Mouse (Mus musculus) neural tube, embryonic 10.5 days (tissue): ENCODE measurements around the gene Otub2.

Source experiments
- DNase-seq: peaks from one replicate; pipeline ENCODE4 v3.0.0-alpha.2; 2017; ENCODE audit warnings: low spot score; ENCODE audit errors: extremely low spot score

The Otub2 gene

DNA sequence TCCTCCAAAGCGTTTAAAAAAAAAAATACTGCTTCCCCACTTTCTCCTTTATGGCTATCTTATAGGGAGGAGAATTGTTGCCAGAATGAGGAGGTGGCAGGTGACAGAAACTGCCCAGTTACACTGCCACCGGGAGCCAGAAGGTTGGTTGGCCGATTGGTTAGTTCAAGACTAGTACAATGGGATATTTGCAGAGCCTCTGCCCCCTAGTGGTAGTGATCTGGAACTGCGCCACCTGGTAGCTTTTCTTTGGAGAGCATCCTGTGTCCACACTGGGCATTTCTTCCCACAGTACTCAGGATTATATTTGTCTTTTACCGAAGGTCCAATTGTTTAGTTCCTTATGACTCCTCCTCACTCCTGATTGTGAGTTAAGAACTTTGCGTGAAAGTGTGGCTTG lies 16.8 kb upstream of the Otub2 start:
- peak; percentile 61 for DNase-seq

DNA sequence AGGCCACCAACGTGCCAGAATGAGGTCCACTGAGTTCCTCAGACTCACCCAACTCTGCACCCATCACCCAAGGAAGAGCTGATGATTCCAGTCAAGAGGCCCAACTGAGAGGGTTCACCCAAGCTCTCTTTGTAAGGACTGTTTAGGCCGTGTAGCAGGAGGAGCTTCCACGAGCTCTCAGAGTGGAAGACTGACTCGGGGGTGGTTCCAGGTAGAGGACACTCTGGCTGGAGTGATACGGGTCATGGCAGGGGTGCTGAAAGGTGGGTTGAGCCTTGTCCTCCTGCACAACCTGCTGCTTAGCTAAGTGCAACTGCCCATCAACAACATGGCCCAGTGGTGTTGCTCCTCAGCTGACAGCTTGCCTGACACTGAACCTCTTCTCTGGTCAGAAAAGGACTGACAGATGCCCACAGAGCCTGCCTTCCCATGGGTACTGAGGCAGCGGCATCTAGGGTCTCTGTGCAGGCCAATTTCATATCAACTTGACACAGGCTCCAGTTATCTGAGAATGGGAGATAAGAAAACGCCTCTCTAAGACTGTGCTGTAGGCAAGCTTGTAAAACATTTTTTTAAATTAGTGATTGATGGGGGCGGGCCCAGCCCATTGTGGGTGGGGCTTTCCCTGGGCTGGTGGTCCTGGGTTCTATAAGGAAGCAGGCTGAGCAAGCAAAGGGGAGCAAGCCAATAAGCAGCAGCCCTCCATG lies 14.8 kb upstream of the Otub2 start:
- no peak for DNase-seq

DNA sequence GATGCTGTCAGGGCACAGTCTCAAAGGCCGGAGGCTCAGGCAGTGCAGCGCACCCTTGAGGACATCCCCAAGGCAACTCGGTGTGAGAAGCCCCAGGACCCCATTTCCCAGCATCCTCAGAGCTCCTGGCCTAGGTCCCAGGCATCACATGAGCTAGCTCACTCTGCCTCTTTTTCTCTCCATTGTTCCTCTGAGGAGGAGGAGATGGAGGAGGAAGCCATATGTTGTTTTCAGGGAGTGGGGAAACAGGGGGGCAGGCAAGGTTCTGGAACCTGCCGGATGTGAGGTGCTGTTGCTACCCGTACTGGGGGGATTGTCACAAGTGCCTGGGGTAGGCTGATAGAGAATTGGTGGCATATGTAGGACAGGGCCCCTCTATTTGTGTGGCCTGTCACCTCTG lies 12.4 kb upstream of the Otub2 start:
- DNase-seq = no peak

DNA sequence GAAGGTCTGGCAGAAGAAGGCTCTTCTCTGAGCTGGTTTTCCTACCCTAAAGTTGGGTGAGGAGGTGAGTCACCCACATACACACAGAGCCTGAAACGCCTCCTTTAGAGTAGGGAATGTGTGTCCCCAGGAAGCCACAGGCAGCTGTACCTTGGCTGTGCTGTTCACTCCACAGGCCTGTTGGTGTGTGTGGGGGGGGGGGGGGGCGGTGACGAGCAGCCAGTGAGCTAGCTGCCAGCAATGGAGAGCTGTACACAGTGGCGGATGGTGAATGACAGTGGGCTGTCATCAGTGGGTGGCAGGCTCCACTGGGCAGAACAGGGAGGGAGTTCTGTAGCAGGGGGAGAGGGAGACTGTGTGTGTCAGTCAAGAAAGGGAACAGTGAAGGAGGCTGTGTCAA lies 11.7 kb upstream of the Otub2 start:
- no peak for DNase-seq

DNA sequence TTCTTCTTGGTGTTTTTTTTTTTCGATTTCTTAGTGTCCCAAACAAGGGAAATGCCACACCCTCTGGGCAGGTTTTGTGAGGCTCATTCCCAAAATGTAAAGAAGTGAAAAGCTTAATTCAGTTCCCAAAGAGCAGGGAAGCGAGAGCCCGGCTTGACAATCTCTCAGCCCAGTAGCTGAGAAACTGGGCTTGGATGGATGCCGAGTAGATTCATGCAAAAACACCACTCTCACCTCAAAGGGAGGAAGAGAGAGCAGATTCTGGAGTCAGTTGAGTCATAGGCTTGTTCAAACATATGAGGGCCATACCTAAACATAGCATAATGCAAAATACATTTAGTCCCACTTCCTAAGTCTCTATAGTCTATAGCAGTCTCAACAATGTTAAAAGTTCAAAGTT lies 8.3 kb upstream of the Otub2 start:
- no peak for DNase-seq

DNA sequence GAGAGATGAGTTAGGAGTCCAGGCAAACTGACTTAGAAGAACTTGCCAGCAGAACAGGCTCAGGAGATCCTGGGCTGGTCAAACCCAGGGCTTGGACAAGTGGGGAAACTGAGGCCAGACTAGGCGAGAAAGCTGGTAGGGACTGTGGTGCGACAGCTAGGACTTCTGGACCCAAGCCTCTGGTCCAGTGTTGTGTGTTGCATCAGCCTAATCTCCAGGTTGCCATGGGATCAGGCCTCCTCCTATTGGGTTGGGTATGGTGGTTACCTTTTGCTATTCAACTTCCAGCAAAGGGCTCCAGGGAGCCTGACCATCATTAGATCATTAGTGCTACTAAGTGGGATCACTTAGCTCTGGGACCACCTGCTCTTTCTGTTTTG lies 856 bp downstream of the Otub2 start:
- DNase-seq = no peak

DNA sequence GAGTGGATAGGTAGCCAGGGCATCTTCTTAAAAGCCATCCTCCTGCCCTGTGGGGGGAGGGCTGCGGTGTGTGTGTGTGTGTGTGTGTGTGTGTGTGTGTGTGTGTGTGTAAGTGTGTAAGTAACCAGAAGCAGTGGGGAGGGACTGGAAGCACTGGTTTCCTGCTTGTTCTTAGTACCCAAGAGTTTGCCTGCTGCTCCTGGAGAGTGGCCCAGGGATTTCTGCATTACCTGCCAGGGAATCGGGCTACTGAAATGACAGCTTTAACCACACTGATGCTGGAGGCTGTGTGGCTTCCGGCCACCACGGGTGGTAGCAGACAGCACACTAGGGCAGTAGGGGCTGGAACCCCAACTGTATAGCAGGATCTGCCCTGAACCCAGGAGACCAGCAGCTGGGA lies 1.5 kb downstream of the Otub2 start:
- DNase-seq = no peak

DNA sequence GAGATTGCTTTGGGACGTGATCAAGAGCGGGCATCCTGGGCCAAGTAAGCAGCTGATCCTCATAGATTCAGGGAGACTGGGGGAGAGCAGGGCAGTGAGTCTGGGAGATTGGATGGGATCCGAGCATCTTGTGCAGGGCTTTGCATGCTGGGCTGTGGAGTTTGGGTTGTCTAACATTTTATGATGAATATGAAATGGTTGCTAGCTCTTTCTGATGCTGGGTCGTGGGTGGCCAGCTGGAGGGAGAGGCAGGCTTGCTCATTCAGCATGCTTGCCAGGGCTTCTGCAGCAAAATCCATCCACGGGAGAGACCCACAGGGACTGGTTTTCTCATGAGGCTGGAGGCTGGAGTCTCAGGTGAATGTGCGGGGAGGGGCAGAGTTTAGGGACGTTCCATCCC lies 2.6 kb downstream of the Otub2 start:
- no peak for DNase-seq

DNA sequence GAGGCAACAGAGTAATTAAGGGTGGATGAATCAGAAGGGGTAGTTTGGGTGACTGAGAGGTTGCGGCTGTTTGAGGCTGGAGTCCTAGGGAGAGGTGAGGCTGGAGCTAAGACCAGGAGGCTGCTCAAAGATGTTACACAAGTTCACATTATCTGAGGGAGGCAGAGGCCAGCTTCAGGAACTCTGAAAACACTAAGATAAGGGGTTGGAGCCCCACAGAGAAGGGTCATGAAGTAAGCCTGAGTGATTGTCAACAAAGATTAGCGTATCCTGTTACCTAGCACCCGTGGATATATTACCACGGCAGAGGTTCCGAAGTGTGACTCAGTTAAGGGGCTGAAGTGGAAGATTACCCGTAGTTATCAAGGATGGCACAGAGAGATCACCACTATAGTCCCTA lies 5.0 kb downstream of the Otub2 start:
- DNase-seq = no peak

DNA sequence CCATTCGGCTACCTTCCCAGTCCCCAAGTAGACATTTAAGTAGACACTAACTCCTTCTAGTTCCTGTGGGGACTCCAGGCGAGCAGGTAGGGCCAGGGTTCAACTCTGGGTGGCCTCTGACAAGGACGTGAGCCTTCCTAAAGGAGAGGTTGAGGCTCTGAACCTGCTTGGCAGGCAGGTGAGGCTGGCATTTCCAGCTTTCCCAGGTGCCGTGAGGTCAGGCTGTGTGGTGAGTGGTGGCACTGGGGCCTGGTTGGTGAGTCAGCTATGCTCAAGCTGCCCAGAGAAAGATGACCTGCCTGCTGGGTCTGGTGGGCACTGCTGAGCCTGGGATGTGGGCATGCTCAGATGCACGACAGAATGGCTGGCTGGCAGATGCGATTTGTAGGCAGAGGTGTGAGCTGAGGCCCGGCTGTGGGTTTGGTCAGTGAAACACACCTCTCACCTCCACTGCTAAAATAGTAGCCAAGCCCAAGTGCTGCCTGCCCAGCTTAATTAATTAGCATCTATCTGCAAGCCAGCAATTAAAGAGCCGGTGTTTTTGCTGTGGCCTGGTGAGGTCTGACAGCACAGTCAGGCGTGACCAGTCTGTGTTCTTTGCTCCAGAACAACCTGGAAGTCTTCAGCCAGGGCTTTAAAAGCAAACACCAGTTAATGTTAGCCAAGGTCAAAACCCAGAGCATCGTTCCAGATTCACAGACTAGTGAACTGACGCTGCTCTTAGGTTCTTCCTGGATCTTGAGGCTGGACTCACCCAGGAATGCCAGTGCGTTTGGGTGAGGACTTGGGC lies 7.2 kb downstream of the Otub2 start:
- no peak for DNase-seq

DNA sequence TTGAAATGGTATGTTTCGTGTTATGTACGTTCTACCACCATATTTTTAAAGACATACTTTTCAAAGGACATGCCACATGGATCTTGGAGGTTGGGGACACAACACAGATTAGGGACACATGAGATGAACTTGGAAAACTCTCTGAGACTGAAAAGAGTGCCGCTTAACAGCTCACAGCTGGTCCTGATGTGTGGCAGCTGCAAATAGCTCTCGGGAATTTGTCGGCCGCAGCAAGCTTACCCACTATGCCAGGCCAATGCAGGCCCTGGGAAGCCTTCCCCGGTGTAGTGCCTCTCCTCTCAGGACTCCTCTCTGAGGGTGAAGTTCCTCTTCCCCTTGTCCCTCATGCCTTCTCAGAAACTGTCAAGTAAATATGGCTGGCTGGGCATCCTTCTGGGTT lies 8.3 kb downstream of the Otub2 start:
- no peak for DNase-seq

DNA sequence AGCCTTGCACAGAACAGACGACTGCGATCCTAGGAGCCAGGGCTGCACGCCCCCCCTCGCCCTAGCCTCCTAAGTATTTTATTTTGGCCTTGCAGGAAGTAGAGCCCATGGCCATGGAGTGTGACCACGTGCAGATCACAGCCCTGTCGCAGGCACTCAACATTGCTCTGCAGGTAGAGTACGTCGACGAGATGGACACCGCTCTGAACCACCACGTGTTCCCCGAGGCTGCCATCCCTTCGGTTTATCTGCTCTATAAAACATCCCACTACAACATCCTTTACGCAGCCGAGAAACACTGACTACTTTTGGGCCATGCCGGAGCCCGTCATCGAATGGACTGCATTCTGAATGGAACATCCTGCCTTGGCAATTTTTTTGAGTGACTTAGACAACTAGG lies 15.6 kb downstream of the Otub2 start:
- DNase-seq = no peak

DNA sequence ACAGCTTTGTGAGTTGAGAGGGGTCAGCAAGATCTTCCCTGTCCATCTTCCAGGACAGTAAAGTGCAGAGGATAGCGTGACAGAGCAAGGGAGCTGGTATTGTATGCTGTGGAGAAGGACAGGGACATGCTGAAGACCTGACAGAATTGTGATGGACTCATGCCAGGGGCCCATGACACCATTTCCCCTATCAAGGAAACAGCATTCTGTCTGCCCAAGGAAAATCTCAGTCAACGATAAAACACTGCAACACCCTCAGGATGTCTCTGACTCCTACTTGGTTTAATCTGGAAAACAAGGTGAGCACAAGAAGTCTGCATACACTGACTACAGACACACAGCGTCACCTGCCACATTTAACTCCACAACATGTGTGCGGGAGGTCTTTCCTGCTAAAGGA lies 19.2 kb downstream of the Otub2 start, which contains the start of gene 9330161L09Rik:
Gene 9330161L09Rik, minus strand, starts transcription at position 101 of the 400 bp plus-strand sequence.
- DNase-seq = no peak

DNA sequence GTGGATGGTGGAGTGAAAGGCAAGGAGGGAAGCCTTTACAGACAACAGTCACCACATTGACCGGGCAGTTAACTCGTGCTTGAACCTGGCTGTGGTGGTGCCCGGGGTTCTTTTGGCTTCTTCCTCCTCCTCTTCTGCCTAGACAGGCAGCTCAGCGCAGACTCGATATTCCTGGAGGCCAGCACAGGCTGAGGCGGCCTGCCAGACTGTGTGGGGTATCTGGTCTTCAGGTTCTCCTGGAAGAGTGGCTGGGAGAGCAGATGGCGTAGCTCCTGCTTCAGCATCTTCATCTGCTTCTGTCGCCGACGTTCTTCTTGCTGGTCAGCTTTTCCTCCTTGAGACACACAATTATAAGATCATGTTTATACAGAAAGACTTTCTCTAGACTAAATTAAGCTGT lies 19.7 kb downstream of the Otub2 start:
- DNase-seq = no peak

DNA sequence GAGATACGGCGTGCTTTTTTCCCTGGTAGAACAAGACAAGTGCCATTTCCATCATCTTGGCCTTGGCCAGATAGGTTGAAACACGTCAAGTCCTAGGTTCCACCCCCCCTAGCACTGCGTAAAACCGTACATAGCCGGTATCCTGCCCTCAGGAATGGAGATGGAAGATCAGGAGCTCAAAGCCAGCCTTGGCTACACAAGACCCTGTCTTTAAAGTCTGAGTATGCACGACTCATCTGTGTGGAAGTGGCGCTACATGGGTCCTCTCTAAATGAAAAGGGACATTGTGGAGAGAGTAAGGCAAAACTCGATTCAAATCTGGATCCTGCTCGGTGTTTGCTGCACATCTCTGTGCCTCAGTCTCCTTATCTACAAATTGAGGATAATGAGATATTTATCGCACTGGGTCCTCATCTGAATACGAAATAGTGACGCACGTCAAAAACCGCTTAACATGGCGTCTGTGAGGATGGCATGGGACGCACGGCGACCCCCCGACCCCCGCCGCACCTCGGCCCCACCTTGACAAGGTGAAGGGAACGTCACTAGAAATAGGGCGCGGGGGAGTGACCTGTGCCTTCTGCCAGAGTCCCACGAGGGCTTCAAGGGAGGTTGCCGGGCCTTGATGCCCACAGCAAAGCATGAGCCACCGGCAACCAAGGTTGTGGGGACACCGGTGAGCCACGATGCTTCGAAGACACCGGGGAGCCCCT lies 36.7 kb downstream of the Otub2 start:
- DNase-seq = no peak

DNA sequence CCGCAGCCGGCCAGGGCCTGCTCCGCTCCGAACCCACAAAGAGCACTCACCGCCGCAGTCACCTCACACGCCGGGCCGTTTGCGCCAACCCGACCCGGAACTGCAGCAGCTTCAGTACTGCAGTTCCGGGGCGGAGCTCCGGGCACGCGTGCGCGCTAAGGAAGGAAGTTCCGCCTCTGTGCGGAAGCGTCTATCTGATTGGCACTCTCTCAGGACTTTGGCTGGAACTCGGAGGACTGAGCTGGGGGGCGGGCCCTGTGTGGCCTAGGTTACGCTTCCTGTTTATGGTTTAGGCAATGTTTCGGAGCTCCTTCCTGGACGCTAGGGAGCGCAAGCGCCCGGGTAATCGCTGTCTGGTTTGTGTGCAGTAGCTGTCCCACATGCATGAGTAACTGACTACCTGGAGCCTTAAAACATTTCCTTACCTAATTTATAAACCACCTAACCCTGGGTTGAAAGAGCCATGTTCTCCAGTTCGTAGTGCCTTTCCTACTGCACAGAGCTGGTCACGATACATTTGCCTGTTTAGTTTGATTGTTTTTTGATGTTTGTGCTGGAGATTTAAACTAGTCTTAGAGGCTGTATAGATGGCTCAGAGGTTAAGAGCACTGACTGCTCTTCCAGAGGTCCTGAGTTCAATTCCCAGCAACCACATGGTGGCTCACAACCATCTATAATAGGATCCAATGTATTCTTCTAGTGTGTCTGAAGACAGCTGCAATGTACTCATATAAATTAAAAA lies 37.4 kb downstream of the Otub2 start, which contains the start of gene Ddx24:
Gene Ddx24, minus strand, starts transcription at position 102 of the 742 bp plus-strand sequence.
- DNase-seq = peak; percentile 98

DNA sequence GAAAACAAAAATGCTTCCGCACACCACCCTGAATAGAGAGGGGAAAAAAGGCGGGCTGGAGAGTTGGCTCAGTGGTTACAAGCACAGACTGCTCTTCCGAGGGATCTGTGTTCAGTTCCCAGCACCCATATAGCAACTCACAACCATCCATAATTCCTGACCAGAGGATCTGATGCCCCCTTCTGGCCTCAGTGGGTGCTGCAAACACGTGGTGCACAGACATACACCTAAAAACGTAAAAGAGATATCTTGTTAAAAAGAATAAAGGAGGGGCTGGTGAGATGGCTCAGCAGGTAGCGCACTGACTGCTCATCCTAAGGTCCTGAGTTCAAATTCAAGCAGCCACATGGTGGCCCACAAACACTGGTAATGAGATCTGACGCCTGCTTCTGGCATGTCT lies 38.2 kb downstream of the Otub2 start:
- no peak for DNase-seq

DNA sequence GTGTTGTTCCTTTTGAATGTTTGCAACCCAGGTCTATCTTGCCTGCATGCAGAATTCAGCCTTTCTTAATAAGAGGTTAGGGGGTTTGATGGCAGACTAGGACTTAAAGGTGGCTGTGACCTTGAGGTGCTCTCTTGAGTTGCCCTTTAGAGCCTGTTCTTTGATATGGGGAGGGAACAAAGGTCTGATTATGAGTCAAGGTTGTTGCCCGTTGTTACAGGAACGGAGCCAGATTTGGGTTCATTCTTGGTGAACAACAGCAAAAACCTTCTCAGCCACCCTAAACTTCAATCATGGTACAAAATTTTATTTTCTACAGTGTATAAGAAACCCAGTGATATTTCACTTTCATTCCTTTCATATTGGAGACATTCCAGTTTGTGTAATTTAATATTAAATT lies 44.9 kb downstream of the Otub2 start:
- no peak for DNase-seq

DNA sequence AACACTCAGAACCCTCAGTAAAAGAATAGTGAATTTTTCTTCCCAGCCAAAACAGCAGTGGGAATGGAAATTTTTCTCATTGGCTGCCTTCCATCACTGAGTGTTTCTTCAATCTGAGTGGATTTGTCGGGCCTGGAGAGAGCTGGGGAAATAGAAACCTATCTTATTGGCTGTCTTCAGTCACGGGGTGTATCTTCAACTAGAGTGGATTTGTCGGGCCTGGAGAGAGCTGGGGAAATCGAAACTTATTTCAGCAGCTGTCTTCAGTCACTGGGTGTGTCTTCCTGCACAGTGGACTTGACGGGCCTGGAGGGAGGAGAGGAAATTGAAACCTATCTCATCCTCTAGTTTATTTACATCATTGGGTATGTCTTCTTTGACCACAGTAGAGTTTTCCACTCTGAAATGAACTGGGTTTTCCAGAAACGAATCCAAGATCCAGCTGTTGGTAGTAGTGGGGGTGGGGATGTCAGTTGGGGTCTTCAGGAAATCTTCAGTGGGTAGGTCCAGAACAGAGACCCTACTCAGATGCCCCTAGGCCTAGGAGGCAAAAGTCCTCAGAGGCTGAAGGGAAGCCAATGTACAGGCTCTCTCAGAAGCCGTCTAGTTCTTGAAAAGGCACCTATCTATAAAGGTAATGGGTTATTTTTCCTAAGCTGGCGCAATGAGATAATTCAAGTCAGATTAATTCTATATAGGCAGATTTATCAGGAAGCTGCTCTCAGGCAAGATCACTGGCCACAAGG lies 45.7 kb downstream of the Otub2 start, which contains the start of gene Ifi27:
Gene Ifi27, plus strand, starts transcription at position 226 of the 746 bp plus-strand sequence.
- DNase-seq = no peak

DNA sequence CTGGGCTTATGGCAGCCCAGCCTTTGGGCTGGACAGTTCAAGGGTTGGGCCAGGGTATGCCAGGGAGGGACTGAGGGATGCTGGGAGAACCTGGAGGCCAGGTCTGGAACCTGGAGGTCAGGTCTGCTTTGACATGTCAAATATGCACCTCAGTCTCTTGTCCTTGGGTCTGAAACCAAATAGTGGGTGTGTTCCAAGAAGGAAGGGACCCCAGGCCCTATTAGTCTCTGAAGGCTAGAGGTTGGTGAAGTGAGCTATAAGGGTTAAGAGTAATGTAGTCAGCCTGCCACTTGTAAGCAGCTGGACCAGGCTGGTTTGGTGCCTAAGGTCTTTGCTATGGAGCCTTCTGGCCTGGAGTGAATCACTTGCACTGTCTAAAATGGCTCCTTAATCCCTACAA lies 46.4 kb downstream of the Otub2 start:
- DNase-seq = no peak

DNA sequence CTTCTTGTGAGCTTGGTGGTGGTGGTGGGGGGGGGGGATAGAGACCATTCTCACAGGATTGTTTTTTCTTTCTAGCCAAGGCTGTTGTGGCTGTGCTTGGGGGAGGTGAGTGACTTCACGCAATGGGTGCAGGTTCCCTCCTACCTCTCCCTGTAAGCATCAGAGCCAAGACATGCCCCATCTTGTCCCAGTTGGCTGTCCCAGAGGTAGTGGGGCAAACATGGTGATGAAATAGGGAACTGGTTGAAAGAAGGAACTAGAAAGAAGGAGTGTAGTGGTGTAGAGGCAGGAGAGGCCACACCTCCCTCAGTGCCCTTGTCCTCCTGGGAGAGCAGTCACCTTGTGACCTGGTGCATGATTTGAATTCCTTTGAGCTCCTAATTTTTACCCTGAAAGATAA lies 49.1 kb downstream of the Otub2 start:
- DNase-seq = no peak
